Mouse (Mus musculus) liver, postnatal 0 days (tissue): ENCODE data around the gene Palm3.

Experiments used
- CTCF ChIP-seq: sonication (generic); IDR thresholded peaks from 2 replicates; pipeline ENCODE4 v1.5.1; 2016; ENCODE audit warnings: antibody characterized with exemption, low read depth
- EP300 ChIP-seq: IDR thresholded peaks from 2 replicates; pipeline ENCODE4 v1.6.1; 2016; ENCODE audit warnings: antibody characterized with exemption, low read depth, mild to moderate bottlenecking

DNA sequence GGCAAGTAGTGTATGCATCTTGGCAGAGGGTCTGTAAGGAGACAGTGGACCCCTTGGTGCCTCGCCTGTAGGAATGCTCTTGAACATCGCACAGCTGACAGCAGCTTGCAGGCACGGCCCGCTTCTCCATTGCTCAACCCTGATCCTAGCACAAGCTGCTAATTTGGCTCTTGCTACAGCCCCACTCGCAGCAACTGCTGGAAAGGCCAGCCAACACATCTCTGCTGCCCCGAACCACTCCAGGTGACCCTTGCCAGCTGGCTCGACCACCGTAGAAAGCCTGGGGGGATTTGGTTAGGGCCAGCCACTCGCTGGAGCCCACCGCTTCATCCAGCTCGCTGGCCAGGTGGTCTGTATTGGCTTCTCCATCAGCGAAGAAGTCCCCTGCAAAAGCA, 21.7 kb downstream of the Palm3 start:
- TF ChIP-seq CTCF (no peak), EP300 (no peak)
